In genomic region chr19:47854796-47855783, GRCm38 (mm10) we compare ENCODE assay signal across 8 mouse cellular contexts. TPM values are rescaled to one million over a fixed set of nuclear protein-coding genes. Genes with fewer than 3 reads are reported as not detected.
DNase-seq lines count a peak whose midpoint lies in the region; ATAC-seq lines count a peak whose summit lies in the region.

Gene Gsto1, plus strand, starts transcription at chr19:47854970.

- H3K27me3 ChIP-seq in intestine, embryonic 16.5 days (replicated peaks; ENCODE audit: control insufficient read depth, insufficient read depth, low read length): no peaks in the 10 kb centered on the region

- peak; percentile 95 for DNase-seq in adrenal gland, adult 2 months
- DNase-seq in embryo, embryonic 11.5 days (ENCODE audit: low read depth, low spot score): peak; percentile 78
- DNase-seq in gastrocnemius, postnatal 4 days (ENCODE audit: low spot score in 2 of 2): peak; percentile 85 to 92
- peak; percentile 89 to 94 for DNase-seq in left cerebral cortex, postnatal 25 days (ENCODE audit: low spot score in 2 of 2)
- peak; percentile 90 for DNase-seq in mesoderm, embryonic 11.5 days (ENCODE audit: low read depth, low spot score)
- DNase-seq in right cerebral cortex, postnatal 25 days: peak; percentile 88
- peak; percentile 92 to 93 for DNase-seq in urinary bladder, postnatal 36 days (ENCODE audit: low spot score in 2 of 2)

- no peaks in the 10 kb centered on the region for H3K9me3 ChIP-seq in intestine, embryonic 16.5 days (ENCODE audit: control insufficient read depth, low read length)

- WGBS in intestine, embryonic 16.5 days: under 1% methylated on average over 60 of the region's 60 CpGs

- peak within 1 kb of the TSS; percentile 87 for H3K4me3 ChIP-seq in intestine, embryonic 16.5 days (ENCODE audit: low read length)

- 0 out of 2 replicates have a peak, but pooled peaks cover 7% of the 10 kb centered on the region for H3K4me1 ChIP-seq in intestine, embryonic 16.5 days (ENCODE audit: control insufficient read depth, insufficient read depth, low read length)

- ATAC-seq in intestine, embryonic 16.5 days: peak; percentile 95

- peak within 1 kb of the TSS; percentile 91 for H3K4me2 ChIP-seq in intestine, embryonic 16.5 days (ENCODE audit: low read depth, low read length)

- H3K36me3 ChIP-seq in intestine, embryonic 16.5 days (ENCODE audit: control insufficient read depth, insufficient read depth, low read length): no peaks in the 10 kb centered on the region

- H3K9ac ChIP-seq in intestine, embryonic 16.5 days (ENCODE audit: low read depth, low read length): peak within 1 kb of the TSS; percentile 89

- peak within 1 kb of the TSS; percentile 95 for H3K27ac ChIP-seq in intestine, embryonic 16.5 days (ENCODE audit: low read length)

- intact Hi-C loops in left cerebral cortex, postnatal 25 days (cut with DNase I): no loop called here

RNA-seq across cellular contexts. Expression of gene Gsto1, which starts in this region (rescaled TPM):
- total RNA-seq in adrenal gland, adult 2 months (2021): 100 to 1,000 TPM; 111 to 151 TPM
- 64.5 and 72.3 TPM in 2 replicates for polyA plus RNA-seq in adrenal gland, adult 2 months (2012; rRNA removed)
- 10 to 100 TPM; 30.0 to 34.3 TPM for total RNA-seq in gastrocnemius, postnatal 4 days (2021)
- polyA plus RNA-seq in intestine, embryonic 16.5 days (2015; fragmentation: Nextera tagmentation; extraction: Ambion mirVana): 588 and 626 TPM in 2 replicates
- 10 to 100 TPM; 51.7 to 52.6 TPM for total RNA-seq in left cerebral cortex, postnatal 25 days (2021)

Comparison
In these comparisons a context has a peak if more than half of its experiments do, and no peak if none do; other contexts are left out.
1. Peak in every context shown above with its lines: DNase-seq, ATAC-seq, H3K4me3 ChIP-seq and H3K27ac ChIP-seq.